Mouse (Mus musculus) midbrain, postnatal 0 days (tissue): ENCODE results near the gene Kcnma1. TPM values are rescaled to one million over a fixed set of nuclear protein-coding genes. Genes with fewer than 3 reads are reported as not detected.
A peak's percentile ranks its signal among the peaks of the same experiment; 100 is the strongest.

ENCODE experiments used
- ATAC-seq: fragments of 200-750 bp; cut with Nextera tagmentation; 2 replicates; pipeline ENCODE4 v1.8.0; 2017; ENCODE audit warnings: moderate number of reproducible peaks, mild to moderate bottlenecking, moderate TSS enrichment, moderate library complexity; ENCODE audit not compliant: low FRiP score
- DNase-seq: peaks from one replicate; pipeline ENCODE4 v3.0.0-alpha.2; 2015; ENCODE audit warnings: low spot score
- H3K27ac ChIP-seq: fragments of 300-500 bp; sonication (generic); 2 replicates; pipeline ENCODE4 v1.5.1; 2014; ENCODE audit warnings: low read depth, mild to moderate bottlenecking, low read length, mixed read lengths
- H3K27me3 ChIP-seq: fragments of 300-500 bp; sonication (generic); 2 replicates; pipeline ENCODE4 v1.6.1; 2014; ENCODE audit warnings: low read length, control low read depth, mixed read lengths; ENCODE audit not compliant: insufficient read depth
- H3K36me3 ChIP-seq: fragments of 300-500 bp; sonication (generic); 2 replicates; pipeline ENCODE4 v1.6.1; 2014; ENCODE audit warnings: low read length, control low read depth, mixed read lengths; ENCODE audit not compliant: insufficient read depth
- H3K4me1 ChIP-seq: fragments of 300-500 bp; sonication (generic); 2 replicates; pipeline ENCODE4 v1.6.1; 2014; ENCODE audit warnings: mild to moderate bottlenecking, control low read depth, antibody characterized with exemption, low read length, mixed read lengths; ENCODE audit not compliant: insufficient read depth
- H3K4me2 ChIP-seq: fragments of 300-500 bp; sonication (generic); 2 replicates; pipeline ENCODE4 v1.6.1; 2014; ENCODE audit warnings: low read depth, mild to moderate bottlenecking, low read length, mixed read lengths; ENCODE audit not compliant: poor library complexity, severe bottlenecking
- H3K4me3 ChIP-seq: fragments of 300-500 bp; sonication (generic); 2 replicates; pipeline ENCODE4 v1.5.1; 2014; ENCODE audit warnings: low read depth, mild to moderate bottlenecking, low read length, moderate library complexity
- H3K9ac ChIP-seq: fragments of 300-500 bp; sonication (generic); replicated peaks from 2 replicates; pipeline ENCODE4 v1.6.1; 2014; ENCODE audit warnings: mild to moderate bottlenecking, low read length, moderate library complexity, mixed read lengths; ENCODE audit not compliant: poor library complexity, severe bottlenecking
- H3K9me3 ChIP-seq: fragments of 300-500 bp; sonication (generic); 2 replicates; pipeline ENCODE4 v1.6.1; 2016; ENCODE audit warnings: low read length, control low read depth
- CTCF ChIP-seq: IDR thresholded peaks from 2 replicates; pipeline ENCODE4 v1.5.1; 2016; ENCODE audit warnings: antibody characterized with exemption, mild to moderate bottlenecking
- WGBS: fragments of 180-500 bp; shearing (Covaris S2); extraction: QIAGEN DNeasy Blood & Tissue Kit; methylation state at CpG from one replicate; pipeline ENCODE4 v1.1.7; 2014; 5-methylcytosine and 5-hydroxymethylcytosine counted together
- polyA plus RNA-seq: library from polyadenylated mRNA; unstranded; fragments of >200 nt; fragmentation: Nextera tagmentation; extraction: Ambion mirVana; gene quantifications from 2 replicates; pipeline ENCODE4 v1.2.1, GENCODE M21; 2015
- total RNA-seq: library from RNA; depleted of rRNA; stranded (reverse); fragments of >200 nt; gene quantifications from 2 replicates; pipeline ENCODE4 v1.2.3, GENCODE M21; 2014

Gene Kcnma1
- total and polyA plus RNA-seq, 2 experiments from 2014 or later, result 20.6 to 45.7 TPM

- Histone ChIP-seq H3K27ac (no peak overlapping the region), H3K36me3 (no peaks in the 10 kb centered on the region), H3K4me2 (no peak overlapping the region), H3K4me1 (no peaks in the 10 kb centered on the region), H3K9ac (no peak overlapping the region), H3K9me3 (no peaks in the 10 kb centered on the region), H3K27me3 (no peaks in the 10 kb centered on the region), H3K4me3 (no peak overlapping the region)
- ATAC-seq (0 out of 2 replicates have a peak, but pooled peaks have one; percentile 47), DNase-seq (peak; percentile 78)
- WGBS, result 37% methylated on average over 4 of the region's 4 CpGs
- peak; percentile 90 for TF ChIP-seq CTCF
Measured at GRCm38 (mm10) chr14:23429043-23429442, 585.2 kb downstream of the Kcnma1 start.

- TF ChIP-seq CTCF, result no peak
- no peaks in the 10 kb centered on the region for H3K4me1 ChIP-seq
- H3K9me3 ChIP-seq, result no peaks in the 10 kb centered on the region
- ATAC-seq, result no peak
- DNase-seq, result no peak
- WGBS, result 42% methylated on average over 12 of the region's 12 CpGs
- H3K4me2 ChIP-seq, result no peak overlapping the region
- H3K36me3 ChIP-seq, result no peaks in the 10 kb centered on the region
- no peak overlapping the region for H3K9ac ChIP-seq
- H3K27me3 ChIP-seq, result no peaks in the 10 kb centered on the region
- H3K4me3 ChIP-seq, result no peak overlapping the region
- no peak overlapping the region for H3K27ac ChIP-seq
Measured at GRCm38 (mm10) chr14:23422481-23423040, 591.7 kb downstream of the Kcnma1 start.

- H3K4me1 ChIP-seq, result no peaks in the 10 kb centered on the region
- H3K27ac ChIP-seq, result no peak overlapping the region
- H3K4me2 ChIP-seq, result no peak overlapping the region
- H3K36me3 ChIP-seq, result no peaks in the 10 kb centered on the region
- 88% methylated on average over 3 of the region's 3 CpGs for WGBS
- no peaks in the 10 kb centered on the region for H3K9me3 ChIP-seq
- no peaks in the 10 kb centered on the region for H3K27me3 ChIP-seq
- no peak for TF ChIP-seq CTCF
- no peak overlapping the region for H3K9ac ChIP-seq
- H3K4me3 ChIP-seq, result no peak overlapping the region
- DNase-seq, result no peak
- ATAC-seq, result no peak
Measured at GRCm38 (mm10) chr14:23418955-23419354, 595.3 kb downstream of the Kcnma1 start.

- Histone ChIP-seq H3K4me3 (no peak overlapping the region), H3K4me1 (no peaks in the 10 kb centered on the region), H3K36me3 (no peaks in the 10 kb centered on the region), H3K4me2 (no peak overlapping the region), H3K27ac (no peak overlapping the region), H3K9ac (no peak overlapping the region), H3K9me3 (no peaks in the 10 kb centered on the region), H3K27me3 (no peaks in the 10 kb centered on the region)
- ATAC-seq (no peak), DNase-seq (no peak)
- 97% methylated on average over 2 of the region's 2 CpGs for WGBS
- TF ChIP-seq CTCF, result no peak
Measured at GRCm38 (mm10) chr14:23407051-23407450, 607.2 kb downstream of the Kcnma1 start.

- 17% methylated on average over 6 of the region's 6 CpGs for WGBS
- H3K9me3 ChIP-seq, result no peaks in the 10 kb centered on the region
- peak; percentile 83 for TF ChIP-seq CTCF
- DNase-seq (peak; percentile 85), ATAC-seq (0 out of 2 replicates have a peak, but pooled peaks have one; percentile 62)
- H3K4me3 ChIP-seq, result no peak overlapping the region
- no peak overlapping the region for H3K27ac ChIP-seq
- no peak overlapping the region for H3K4me2 ChIP-seq
- no peaks in the 10 kb centered on the region for H3K27me3 ChIP-seq
- H3K4me1 ChIP-seq, result no peaks in the 10 kb centered on the region
- no peaks in the 10 kb centered on the region for H3K36me3 ChIP-seq
- no peak overlapping the region for H3K9ac ChIP-seq
Measured at GRCm38 (mm10) chr14:23400777-23401469, 613.4 kb downstream of the Kcnma1 start.

- no peaks in the 10 kb centered on the region for H3K9me3 ChIP-seq
- no peak overlapping the region for H3K4me3 ChIP-seq
- H3K4me2 ChIP-seq, result no peak overlapping the region
- ATAC-seq (no peak), DNase-seq (no peak)
- H3K9ac ChIP-seq, result no peak overlapping the region
- TF ChIP-seq CTCF, result no peak
- H3K27ac ChIP-seq, result no peak overlapping the region
- WGBS, result 34% methylated on average over 1 of the region's 1 CpGs
- no peaks in the 10 kb centered on the region for H3K36me3 ChIP-seq
- no peaks in the 10 kb centered on the region for H3K27me3 ChIP-seq
- H3K4me1 ChIP-seq, result no peaks in the 10 kb centered on the region
Measured at GRCm38 (mm10) chr14:23397642-23398041, 616.6 kb downstream of the Kcnma1 start.
